Mouse (Mus musculus) megakaryocyte, embryonic 14.5 days (primary cell): Measurements from ENCODE around the gene Adgrv1. TPM values are rescaled to one million over a fixed set of nuclear protein-coding genes. Genes with fewer than 3 reads are reported as not detected.
"Not testable (repeated sequence)": the region's sequence is repeated elsewhere in the genome, so short reads cannot be mapped to it uniquely, and the experiment has no call there.

Experiments
- H3K27me3 ChIP-seq: replicated peaks from 2 replicates; pipeline ENCODE3; 2012; ENCODE audit warnings: inconsistent platforms
- H3K36me3 ChIP-seq: replicated peaks from 2 replicates; pipeline ENCODE3; 2012; ENCODE audit warnings: low read length, inconsistent platforms, mixed read lengths
- H3K4me1 ChIP-seq: 2 replicates; pipeline ENCODE4 v1.6.1; 2012; ENCODE audit warnings: inconsistent platforms
- H3K4me3 ChIP-seq: replicated peaks from 2 replicates; pipeline ENCODE3; 2012; ENCODE audit warnings: moderate library complexity, mild to moderate bottlenecking, inconsistent platforms
- H3K9me3 ChIP-seq: 2 replicates; pipeline ENCODE4 v1.6.1; 2012; ENCODE audit warnings: inconsistent platforms
- FLI1 ChIP-seq: IDR thresholded peaks from 2 replicates; pipeline ENCODE4 v1.6.1; 2012; ENCODE audit warnings: low read length, inconsistent platforms, mixed read lengths
- GATA1 ChIP-seq: IDR thresholded peaks from 3 replicates; pipeline ENCODE4 v1.6.1; 2012; ENCODE audit warnings: mixed read lengths, low read length, inconsistent platforms, borderline replicate concordance
- polyA plus RNA-seq: library from polyadenylated mRNA; stranded (reverse); fragments of >175 nt; gene quantifications from 2 replicates; pipeline ENCODE4 v1.2.3, GENCODE M21; 2012; ENCODE audit warnings: low replicate concordance; ENCODE audit not compliant: insufficient read depth

The Adgrv1 gene
- polyA plus RNA-seq, 1 experiment, result not detected

- no peak for TF ChIP-seq FLI1
- TF ChIP-seq GATA1, result no peak
- Histone ChIP-seq H3K9me3 (no peaks in the 10 kb centered on the region), H3K36me3 (no peaks in the 10 kb centered on the region), H3K27me3 (no peaks in the 10 kb centered on the region), H3K4me3 (no peak overlapping the region), H3K4me1 (peaks cover 9% of the 10 kb centered on the region)
These were observed 13.4 kb upstream of the Adgrv1 start for GRCm38 (mm10) chr13:81646348-81646747.

GRCm38 (mm10) chr13:81644047-81644565 is 11.2 kb upstream of the Adgrv1 start:
- no peak for TF ChIP-seq FLI1
- TF ChIP-seq GATA1, result no peak
- Histone ChIP-seq H3K27me3 (no peaks in the 10 kb centered on the region), H3K9me3 (no peaks in the 10 kb centered on the region), H3K4me1 (peaks cover 12% of the 10 kb centered on the region), H3K4me3 (no peak overlapping the region), H3K36me3 (no peaks in the 10 kb centered on the region)

DNA sequence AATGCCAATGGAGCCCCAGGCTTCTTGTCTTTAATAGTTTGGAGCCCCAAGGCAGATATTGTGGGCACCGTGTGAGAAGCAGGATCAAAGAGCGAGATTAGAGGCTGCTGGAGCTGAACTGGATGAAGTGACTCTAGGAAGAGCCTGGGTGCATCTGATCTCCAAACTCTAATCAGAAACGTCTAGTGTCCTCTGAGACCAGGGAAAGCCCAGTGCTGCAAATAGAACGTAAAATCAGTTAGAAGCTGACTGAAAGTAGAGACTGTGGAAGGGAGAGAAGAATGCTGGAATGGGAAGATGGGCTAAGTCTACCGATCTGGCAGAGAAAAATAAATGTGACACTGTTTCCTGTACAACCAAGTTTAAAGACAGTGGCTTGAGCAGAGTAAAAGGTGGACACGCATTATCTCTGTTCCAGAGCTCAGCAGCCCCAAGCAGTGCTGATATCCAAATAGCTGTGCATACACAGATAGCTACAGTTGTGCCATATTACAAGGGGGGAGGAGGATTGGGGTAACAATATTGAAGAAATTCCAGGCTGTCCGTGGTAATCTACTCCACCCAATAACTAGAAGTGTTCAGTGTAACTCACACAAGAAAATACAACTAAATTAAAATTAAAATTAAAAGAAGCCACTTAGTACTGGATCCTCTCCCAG is 9.7 kb upstream of the Adgrv1 start:
- TF ChIP-seq FLI1 (no peak), GATA1 (no peak)
- no peak overlapping the region for H3K4me3 ChIP-seq
- H3K4me1 ChIP-seq, result peaks cover 12% of the 10 kb centered on the region
- H3K9me3 ChIP-seq, result no peaks in the 10 kb centered on the region
- no peaks in the 10 kb centered on the region for H3K27me3 ChIP-seq
- no peaks in the 10 kb centered on the region for H3K36me3 ChIP-seq

GRCm38 (mm10) chr13:81641289-81642045 is 8.5 kb upstream of the Adgrv1 start:
- Histone ChIP-seq H3K36me3 (no peaks in the 10 kb centered on the region), H3K4me3 (peak overlapping the region; percentile 69), H3K27me3 (peaks cover 4% of the 10 kb centered on the region), H3K9me3 (no peaks in the 10 kb centered on the region), H3K4me1 (peaks cover 12% of the 10 kb centered on the region)
- TF ChIP-seq GATA1 (no peak), FLI1 (no peak)

- no peaks in the 10 kb centered on the region for H3K36me3 ChIP-seq
- no peak for TF ChIP-seq GATA1
- no peak for TF ChIP-seq FLI1
- H3K4me3 ChIP-seq, result no peak overlapping the region
- peaks cover 12% of the 10 kb centered on the region for H3K4me1 ChIP-seq
- H3K27me3 ChIP-seq, result peaks cover 4% of the 10 kb centered on the region
- H3K9me3 ChIP-seq, result no peaks in the 10 kb centered on the region
These were observed 7.9 kb upstream of the Adgrv1 start for GRCm38 (mm10) chr13:81640881-81641280.

- no peaks in the 10 kb centered on the region for H3K9me3 ChIP-seq
- H3K27me3 ChIP-seq, result peaks cover 7% of the 10 kb centered on the region
- TF ChIP-seq GATA1 (no peak), FLI1 (no peak)
- peaks cover 12% of the 10 kb centered on the region for H3K4me1 ChIP-seq
- H3K4me3 ChIP-seq, result no peak overlapping the region
- H3K36me3 ChIP-seq, result no peaks in the 10 kb centered on the region
These were observed 6.7 kb upstream of the Adgrv1 start for GRCm38 (mm10) chr13:81639624-81640023.

DNA sequence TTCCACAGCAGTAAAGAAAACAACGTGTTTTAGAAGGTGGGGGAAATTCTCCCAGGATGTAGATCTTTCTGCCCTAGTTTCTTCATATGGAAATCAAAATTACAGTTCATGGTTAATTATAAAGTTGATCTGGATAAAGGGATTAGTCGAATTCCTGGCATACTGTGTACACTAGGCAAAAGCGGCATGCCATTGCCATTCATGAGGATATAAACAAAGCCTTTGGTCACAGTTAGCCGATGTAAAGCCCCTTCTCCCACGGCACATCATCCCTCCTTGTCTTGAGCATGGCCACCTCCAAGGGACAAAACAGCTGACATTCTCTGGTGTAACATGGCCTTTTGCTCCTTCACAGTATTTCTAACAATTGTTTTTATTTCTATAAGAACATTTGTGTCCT is 2.4 kb downstream of the Adgrv1 start:
- Histone ChIP-seq H3K36me3 (no peaks in the 10 kb centered on the region), H3K27me3 (peaks cover 32% of the 10 kb centered on the region), H3K4me3 (no peak overlapping the region), H3K4me1 (peaks cover 8% of the 10 kb centered on the region), H3K9me3 (peaks cover 9% of the 10 kb centered on the region)
- no peak for TF ChIP-seq GATA1
- TF ChIP-seq FLI1, result no peak

DNA sequence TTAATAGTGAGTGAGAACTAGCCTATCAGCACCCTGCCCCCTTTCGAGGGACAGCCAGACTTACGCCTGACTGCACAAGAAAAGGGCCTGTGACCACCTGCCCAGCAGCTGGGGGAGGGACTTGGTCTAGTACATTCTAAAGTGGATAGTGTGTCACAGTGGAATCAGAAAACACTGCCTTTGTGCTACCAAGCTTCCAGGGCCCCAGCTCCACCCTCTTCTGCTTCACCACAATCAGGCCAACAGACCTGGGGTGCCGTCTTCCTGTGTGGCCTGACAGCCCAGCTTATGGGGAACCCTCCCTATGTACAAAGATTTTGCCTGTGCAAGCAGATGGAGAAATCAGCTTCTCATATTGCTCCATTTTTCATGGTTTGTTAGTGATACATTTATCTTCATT is 3.6 kb downstream of the Adgrv1 start:
- Histone ChIP-seq H3K4me3 (no peak overlapping the region), H3K9me3 (peaks cover 9% of the 10 kb centered on the region), H3K27me3 (peaks cover 27% of the 10 kb centered on the region), H3K36me3 (no peaks in the 10 kb centered on the region), H3K4me1 (peaks cover 8% of the 10 kb centered on the region)
- TF ChIP-seq GATA1, result no peak
- no peak for TF ChIP-seq FLI1

DNA sequence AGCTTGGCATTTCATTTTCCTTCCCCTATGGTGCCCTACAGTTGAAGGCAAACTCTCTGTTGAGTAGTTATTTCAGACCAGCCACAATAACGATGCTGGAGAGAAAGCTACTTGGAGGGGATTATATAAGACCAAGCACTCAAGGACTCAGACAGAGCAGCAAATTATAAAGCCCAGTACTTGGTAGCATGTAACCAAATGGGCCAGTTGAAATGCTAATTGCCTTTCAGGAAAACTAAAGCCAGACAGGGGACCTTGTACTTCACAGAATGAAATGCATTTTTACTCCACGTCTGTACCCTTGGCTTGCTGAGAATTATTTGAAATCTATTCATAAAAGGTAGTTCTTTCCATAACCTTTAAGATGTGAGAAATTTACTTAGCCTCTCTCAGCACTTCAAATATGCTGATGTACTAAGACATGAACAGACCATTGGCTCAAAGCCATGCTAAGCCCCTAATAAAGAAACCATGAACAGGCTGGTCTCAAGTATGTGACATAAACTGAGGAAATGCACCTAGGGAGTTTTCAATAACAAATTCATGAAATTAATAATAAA is 4.2 kb downstream of the Adgrv1 start:
- H3K4me1 ChIP-seq, result peaks cover 8% of the 10 kb centered on the region
- no peak overlapping the region for H3K4me3 ChIP-seq
- H3K36me3 ChIP-seq, result no peaks in the 10 kb centered on the region
- peaks cover 22% of the 10 kb centered on the region for H3K27me3 ChIP-seq
- H3K9me3 ChIP-seq, result peaks cover 7% of the 10 kb centered on the region
- TF ChIP-seq GATA1 (no peak), FLI1 (no peak)

DNA sequence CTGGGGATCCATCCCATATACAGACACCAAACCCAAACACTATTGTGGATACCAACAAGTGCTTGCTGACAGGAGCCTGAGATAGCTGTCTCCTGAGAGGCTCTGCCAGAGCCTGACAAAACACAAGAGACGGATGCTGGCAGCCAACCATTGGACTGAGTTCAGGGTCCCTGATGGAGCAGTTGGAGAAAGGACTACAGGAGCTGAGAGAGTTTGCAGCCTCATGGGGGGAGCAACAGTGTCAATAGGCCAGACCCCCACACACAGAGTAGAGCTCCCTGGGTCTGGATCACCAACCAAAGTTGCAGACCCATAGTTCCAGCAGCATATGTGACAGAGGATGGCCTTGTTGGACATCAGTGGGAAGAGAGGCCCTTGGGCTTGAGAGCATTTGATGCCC is 5.1 kb downstream of the Adgrv1 start:
- peaks cover 13% of the 10 kb centered on the region for H3K27me3 ChIP-seq
- H3K36me3 ChIP-seq, H3K4me1 ChIP-seq, H3K9me3 ChIP-seq, H3K4me3 ChIP-seq: not testable (repeated sequence)
